Mouse (Mus musculus) intestine, postnatal 0 days (tissue): Measurements from ENCODE around the gene Srxn1. TPM values are rescaled to one million over a fixed set of nuclear protein-coding genes. Genes with fewer than 3 reads are reported as not detected.
A peak's percentile ranks its signal among the peaks of the same experiment; 100 is the strongest.

Source experiments
- ATAC-seq: fragments of 200-750 bp; cut with Nextera tagmentation; 2 replicates; pipeline ENCODE4 v1.8.0; 2017; ENCODE audit warnings: mild to moderate bottlenecking, moderate TSS enrichment, moderate library complexity
- H3K27ac ChIP-seq: fragments of 300-500 bp; sonication (generic); 2 replicates; pipeline ENCODE4 v1.5.1; 2014; ENCODE audit warnings: mild to moderate bottlenecking, low read depth, low read length, moderate library complexity
- H3K27me3 ChIP-seq: fragments of 300-500 bp; sonication (generic); replicated peaks from 2 replicates; pipeline ENCODE4 v1.6.1; 2014; ENCODE audit warnings: low read length, mixed read lengths; ENCODE audit not compliant: control insufficient read depth, insufficient read depth
- H3K36me3 ChIP-seq: fragments of 300-500 bp; sonication (generic); 2 replicates; pipeline ENCODE4 v1.6.1; 2014; ENCODE audit warnings: mild to moderate bottlenecking, moderate library complexity; ENCODE audit not compliant: control insufficient read depth, insufficient read depth
- H3K4me1 ChIP-seq: fragments of 300-500 bp; sonication (generic); replicated peaks from 2 replicates; pipeline ENCODE4 v1.6.1; 2014; ENCODE audit warnings: antibody characterized with exemption, low read length, mixed read lengths; ENCODE audit not compliant: control insufficient read depth, insufficient read depth
- H3K4me2 ChIP-seq: fragments of 300-500 bp; sonication (generic); replicated peaks from 2 replicates; pipeline ENCODE4 v1.6.1; 2014; ENCODE audit warnings: low read depth, mild to moderate bottlenecking, moderate library complexity
- H3K4me3 ChIP-seq: fragments of 300-500 bp; sonication (generic); 2 replicates; pipeline ENCODE4 v1.5.1; 2014; ENCODE audit warnings: low read depth, low read length
- H3K9ac ChIP-seq: fragments of 300-500 bp; sonication (generic); 2 replicates; pipeline ENCODE4 v1.6.1; 2014; ENCODE audit warnings: mild to moderate bottlenecking, low read depth, low read length
- H3K9me3 ChIP-seq: fragments of 300-500 bp; sonication (generic); 2 replicates; pipeline ENCODE4 v1.6.1; 2016; ENCODE audit warnings: mixed run types; ENCODE audit not compliant: control insufficient read depth
- CTCF ChIP-seq: sonication (generic); IDR thresholded peaks from 2 replicates; pipeline ENCODE4 v1.5.1; 2016; ENCODE audit warnings: low read depth, mild to moderate bottlenecking, control low read depth, antibody characterized with exemption, moderate library complexity
- WGBS: fragments of 180-500 bp; shearing (Covaris S2); extraction: QIAGEN DNeasy Blood & Tissue Kit; methylation state at CpG from one replicate; pipeline ENCODE4 v1.1.7; 2014; 5-methylcytosine and 5-hydroxymethylcytosine counted together
- polyA plus RNA-seq: library from polyadenylated mRNA; unstranded; fragments of >200 nt; fragmentation: Nextera tagmentation; extraction: Ambion mirVana; gene quantifications from 2 replicates; pipeline ENCODE4 v1.2.1, GENCODE M21; 2015

Srxn1 gene
- polyA plus RNA-seq, 1 experiment from 2014 or later, result 104 TPM

DNA sequence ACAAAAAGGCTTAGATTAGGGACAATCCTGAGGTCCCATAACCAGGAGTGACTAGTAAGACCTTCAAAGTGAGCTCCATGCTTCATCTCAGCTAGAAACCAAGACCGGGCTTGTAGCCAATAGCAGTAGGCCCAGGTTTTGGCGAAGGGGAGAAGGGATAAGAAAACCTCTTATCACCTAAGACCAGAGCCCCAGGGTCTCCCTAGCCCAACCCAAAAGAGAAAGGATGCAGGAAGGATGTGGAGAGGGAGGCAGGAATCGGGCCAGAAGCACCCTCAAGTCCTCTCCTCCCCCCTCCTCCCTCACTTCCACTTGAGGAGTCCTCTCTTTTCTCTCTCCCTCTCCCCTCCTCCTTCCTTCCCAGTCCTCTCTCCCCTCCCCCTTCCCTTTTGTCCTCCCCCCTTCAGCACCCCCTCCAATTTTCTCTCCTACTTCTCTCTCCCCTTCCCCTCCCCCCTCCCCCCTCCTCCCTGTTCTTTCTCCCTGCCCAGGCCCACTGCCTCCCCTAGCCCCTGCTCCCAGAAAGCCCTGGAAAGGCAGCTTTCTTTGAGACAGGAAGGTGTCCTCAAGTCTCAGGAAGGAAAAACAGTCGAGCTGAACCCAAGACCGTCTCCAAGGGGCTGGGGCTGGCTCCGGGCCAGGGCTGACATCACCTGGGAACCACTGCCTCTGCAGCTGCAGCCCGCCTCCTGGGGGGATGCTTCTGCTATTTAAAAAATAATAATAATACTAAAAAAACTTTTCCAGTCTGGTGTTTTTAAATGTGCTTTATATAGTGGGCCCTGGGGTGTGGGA lies 50.3 kb downstream of the Srxn1 start:
- H3K9ac ChIP-seq, result no peak overlapping the region
- TF ChIP-seq CTCF, result no peak
- H3K27ac ChIP-seq, result no peak overlapping the region
- 55% methylated on average over 7 of the region's 7 CpGs for WGBS
- no peaks in the 10 kb centered on the region for H3K36me3 ChIP-seq
- no peak overlapping the region for H3K4me2 ChIP-seq
- no peaks in the 10 kb centered on the region for H3K9me3 ChIP-seq
- no peaks in the 10 kb centered on the region for H3K4me1 ChIP-seq
- no peak for ATAC-seq
- no peaks in the 10 kb centered on the region for H3K27me3 ChIP-seq
- no peak overlapping the region for H3K4me3 ChIP-seq

DNA sequence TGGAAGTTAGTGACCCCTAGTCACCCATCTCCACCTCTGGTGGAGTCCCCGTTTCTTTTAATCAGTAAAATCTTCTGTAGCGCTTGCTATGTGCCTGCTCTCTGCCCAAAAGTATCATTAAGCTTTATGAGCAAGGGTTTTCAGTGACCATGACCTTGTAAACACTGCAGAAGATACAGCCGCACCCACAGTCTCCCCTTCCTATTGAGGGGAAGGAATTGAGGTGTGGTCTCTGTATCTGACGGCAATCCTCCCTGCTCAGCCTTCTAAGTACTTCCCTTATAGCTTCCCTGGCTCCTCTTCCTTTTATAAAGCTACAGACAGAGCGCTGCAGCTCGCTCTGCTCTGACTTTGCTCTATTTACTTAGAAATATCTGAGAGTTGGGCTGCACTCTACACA lies 51.2 kb downstream of the Srxn1 start:
- no peak overlapping the region for H3K27ac ChIP-seq
- H3K4me1 ChIP-seq, result no peaks in the 10 kb centered on the region
- no peak overlapping the region for H3K4me3 ChIP-seq
- ATAC-seq, result no peak
- no peak for TF ChIP-seq CTCF
- H3K9me3 ChIP-seq, result no peaks in the 10 kb centered on the region
- no peaks in the 10 kb centered on the region for H3K27me3 ChIP-seq
- no peak overlapping the region for H3K4me2 ChIP-seq
- 52% methylated on average over 6 of the region's 6 CpGs for WGBS
- H3K9ac ChIP-seq, result no peak overlapping the region
- H3K36me3 ChIP-seq, result no peaks in the 10 kb centered on the region

DNA sequence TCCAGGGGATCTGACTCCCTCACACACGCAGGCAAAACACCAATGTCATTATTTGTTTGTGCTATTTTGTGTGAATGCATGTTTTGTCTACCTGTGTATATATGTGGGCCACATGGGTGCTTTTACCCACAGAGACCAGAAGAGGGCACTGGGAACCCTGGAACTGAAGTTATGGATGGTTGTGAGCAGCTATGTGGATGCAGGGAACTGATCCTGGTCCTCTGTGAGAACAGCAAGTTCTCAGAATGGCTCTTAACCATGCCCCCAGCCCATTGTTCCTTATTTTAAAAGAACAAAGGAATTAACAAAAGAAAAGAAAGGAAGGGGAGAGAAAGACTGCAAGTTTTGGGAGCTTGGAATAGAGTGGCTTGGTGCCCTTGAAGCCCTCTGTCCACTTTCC lies 54.2 kb downstream of the Srxn1 start:
- 0 out of 2 replicates have a peak, but pooled peaks have one; percentile 5 for TF ChIP-seq CTCF
- Histone ChIP-seq H3K4me3 (no peak overlapping the region), H3K4me2 (no peak overlapping the region), H3K27ac (no peak overlapping the region), H3K36me3 (no peaks in the 10 kb centered on the region), H3K4me1 (no peaks in the 10 kb centered on the region), H3K9me3 (no peaks in the 10 kb centered on the region), H3K9ac (no peak overlapping the region), H3K27me3 (no peaks in the 10 kb centered on the region)
- no peak for ATAC-seq
- 77% methylated on average over 1 of the region's 1 CpGs for WGBS

Other genes starting within 250 kb of the Srxn1 start
- gene Angpt4, start 194.3 kb upstream of the Srxn1 start, polyA plus RNA-seq, result 0.18 and 0.27 TPM in 2 replicates
- gene Fam110a, start 125.3 kb upstream of the Srxn1 start, polyA plus RNA-seq, result 14.5 and 14.9 TPM in 2 replicates
- gene Slc52a3, start 109.0 kb upstream of the Srxn1 start, polyA plus RNA-seq, result 15.7 and 15.8 TPM in 2 replicates
- gene Scrt2, start 24.0 kb upstream of the Srxn1 start, polyA plus RNA-seq, result not detected in 2 replicates
- gene Tcf15, start 38.0 kb downstream of the Srxn1 start, polyA plus RNA-seq, result 3.2 and 4.5 TPM in 2 replicates
- 74.7 and 83.2 TPM in 2 replicates for gene Csnk2a1, start 121.3 kb downstream of the Srxn1 start, polyA plus RNA-seq
- gene Tbc1d20, start 188.3 kb downstream of the Srxn1 start, polyA plus RNA-seq, result 35.2 and 40.3 TPM in 2 replicates
- 44.9 and 50.3 TPM in 2 replicates for gene Rbck1, start 227.1 kb downstream of the Srxn1 start, polyA plus RNA-seq
- gene Trib3, start 238.5 kb downstream of the Srxn1 start, polyA plus RNA-seq, result 2.5 and 2.9 TPM in 2 replicates